Mouse (Mus musculus) kidney, embryonic 16.5 days (tissue): Measurements from ENCODE around the gene Acbd4. TPM values are rescaled to one million over a fixed set of nuclear protein-coding genes. Genes with fewer than 3 reads are reported as not detected.

ENCODE experiments used
- ATAC-seq: fragments of 200-750 bp; cut with Nextera tagmentation; 2 replicates; pipeline ENCODE4 v1.8.0; 2017; ENCODE audit warnings: moderate TSS enrichment; ENCODE audit not compliant: low FRiP score, low TSS enrichment
- H3K27ac ChIP-seq: fragments of 300-500 bp; sonication (generic); 2 replicates; pipeline ENCODE4 v1.5.1; 2014; ENCODE audit warnings: low read length
- H3K27me3 ChIP-seq: fragments of 300-500 bp; sonication (generic); 2 replicates; pipeline ENCODE4 v1.6.1; 2014; ENCODE audit warnings: low read length, control low read depth, mixed read lengths; ENCODE audit not compliant: insufficient read depth
- H3K36me3 ChIP-seq: fragments of 300-500 bp; sonication (generic); 2 replicates; pipeline ENCODE4 v1.6.1; 2014; ENCODE audit warnings: low read length, control low read depth, mixed read lengths; ENCODE audit not compliant: insufficient read depth
- H3K4me1 ChIP-seq: fragments of 300-500 bp; sonication (generic); 2 replicates; pipeline ENCODE4 v1.6.1; 2014; ENCODE audit warnings: low read length, control low read depth, mixed read lengths; ENCODE audit not compliant: insufficient read depth
- H3K4me2 ChIP-seq: fragments of 300-500 bp; sonication (generic); replicated peaks from 2 replicates; pipeline ENCODE4 v1.6.1; 2014; ENCODE audit warnings: low read depth, low read length
- H3K4me3 ChIP-seq: fragments of 300-500 bp; sonication (generic); 2 replicates; pipeline ENCODE4 v1.5.1; 2014; ENCODE audit warnings: mild to moderate bottlenecking, low read length
- H3K9ac ChIP-seq: fragments of 300-500 bp; sonication (generic); replicated peaks from 2 replicates; pipeline ENCODE4 v1.6.1; 2014; ENCODE audit warnings: low read length
- H3K9me3 ChIP-seq: fragments of 300-500 bp; sonication (generic); 2 replicates; pipeline ENCODE4 v1.6.1; 2016; ENCODE audit warnings: low read length, control low read depth
- WGBS: fragments of 180-500 bp; shearing (Covaris S2); extraction: QIAGEN DNeasy Blood & Tissue Kit; methylation state at CpG from one replicate; pipeline ENCODE4 v1.1.7; 2014; 5-methylcytosine and 5-hydroxymethylcytosine counted together
- polyA plus RNA-seq: library from polyadenylated mRNA; unstranded; fragments of >200 nt; fragmentation: Nextera tagmentation; extraction: Ambion mirVana; gene quantifications from 2 replicates; pipeline ENCODE4 v1.2.1, GENCODE M21; 2015

Acbd4 gene
- polyA plus RNA-seq, 1 experiment from 2014 or later, result 28.7 TPM

- no peak overlapping the region for H3K4me3 ChIP-seq
- no peaks in the 10 kb centered on the region for H3K9me3 ChIP-seq
- WGBS, result 24% methylated on average over 12 of the region's 12 CpGs
- peaks cover 69% of the 10 kb centered on the region for H3K4me1 ChIP-seq
- H3K27me3 ChIP-seq, result no peaks in the 10 kb centered on the region; the same call in 1 of the 2 replicates
- H3K27ac ChIP-seq, result peak overlapping the region; percentile 25; the same call in 1 of the 2 replicates
- H3K36me3 ChIP-seq, result no peaks in the 10 kb centered on the region
- H3K4me2 ChIP-seq, result no peak overlapping the region
- no peak overlapping the region for H3K9ac ChIP-seq
- no peak for ATAC-seq
Observed at GRCm38 (mm10) chr11:103099352-103099940, 2.0 kb upstream of the Acbd4 start.

DNA sequence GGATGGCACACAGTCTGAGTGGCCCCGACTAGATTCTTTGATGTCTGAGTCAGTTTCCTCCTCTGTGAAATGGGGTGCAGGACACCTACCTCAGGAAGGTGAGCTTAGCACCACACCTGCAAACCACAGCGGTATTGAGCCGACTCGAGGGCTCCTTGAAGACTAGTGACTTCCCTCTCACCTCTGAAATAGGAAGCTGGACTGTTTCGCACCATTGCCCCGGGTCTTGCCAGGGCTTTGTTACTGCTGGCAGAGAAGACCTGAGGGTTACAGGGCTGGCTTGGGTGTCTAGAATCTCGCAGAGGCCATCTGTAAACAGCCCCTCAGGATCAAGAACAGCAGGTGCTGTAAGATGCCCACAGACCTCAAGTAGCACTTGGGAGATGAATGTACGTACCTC, 1.1 kb upstream of the Acbd4 start:
- H3K4me1 ChIP-seq, result peaks cover 62% of the 10 kb centered on the region
- no peak for ATAC-seq
- peak overlapping the region; percentile 66 for H3K4me3 ChIP-seq
- H3K27me3 ChIP-seq, result no peaks in the 10 kb centered on the region; the same call in 1 of the 2 replicates
- 0 out of 2 replicates have a peak overlapping the region, but pooled peaks have one; percentile 29 for H3K9ac ChIP-seq
- H3K27ac ChIP-seq, result no peak overlapping the region
- peak overlapping the region; percentile 92 for H3K4me2 ChIP-seq
- whole genome bisulfite sequencing, result 44% methylated on average over 8 of the region's 8 CpGs
- no peaks in the 10 kb centered on the region for H3K36me3 ChIP-seq
- no peaks in the 10 kb centered on the region for H3K9me3 ChIP-seq

DNA sequence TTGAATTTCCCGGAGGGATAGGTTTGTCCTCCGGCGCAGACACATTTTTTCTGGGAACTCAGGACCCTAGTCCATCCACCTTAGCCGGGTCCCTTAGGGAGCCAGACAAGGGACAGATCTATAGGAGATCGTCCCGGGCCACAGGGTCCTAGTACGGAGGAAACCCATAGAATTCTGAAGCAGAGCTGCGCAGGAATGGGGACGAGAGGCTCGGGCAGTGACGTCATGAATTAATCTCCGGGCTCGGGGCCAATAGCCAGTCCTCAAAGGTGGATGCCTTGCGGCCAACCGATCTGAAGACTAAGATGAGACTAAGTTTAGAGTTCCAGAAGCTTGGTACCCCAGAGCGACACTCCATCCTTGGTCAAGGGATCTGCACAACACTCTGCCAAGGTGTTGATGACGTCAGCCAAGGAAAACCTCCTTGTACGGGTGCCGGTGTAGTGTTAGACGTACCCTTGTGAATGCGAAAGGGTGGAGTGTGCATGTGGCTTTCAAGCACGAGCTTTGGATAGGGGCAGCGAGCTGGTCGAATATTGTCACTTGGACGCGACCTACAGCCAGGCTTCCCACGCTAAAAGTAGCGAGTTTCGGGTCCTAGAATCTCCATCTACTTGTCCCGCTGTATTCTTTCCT, 502 bp downstream of the Acbd4 start:
- H3K27ac ChIP-seq, result no peak overlapping the region
- H3K27me3 ChIP-seq, result no peaks in the 10 kb centered on the region; the same call in 1 of the 2 replicates
- peak overlapping the region; percentile 66 for H3K4me3 ChIP-seq
- 4% methylated on average over 30 of the region's 30 CpGs for WGBS
- H3K36me3 ChIP-seq, result no peaks in the 10 kb centered on the region
- peak overlapping the region; percentile 92 for H3K4me2 ChIP-seq
- ATAC-seq, result 0 out of 2 replicates have a peak, but pooled peaks have one; percentile 8
- peaks cover 59% of the 10 kb centered on the region for H3K4me1 ChIP-seq
- H3K9ac ChIP-seq, result peak overlapping the region; percentile 75
- no peaks in the 10 kb centered on the region for H3K9me3 ChIP-seq

DNA sequence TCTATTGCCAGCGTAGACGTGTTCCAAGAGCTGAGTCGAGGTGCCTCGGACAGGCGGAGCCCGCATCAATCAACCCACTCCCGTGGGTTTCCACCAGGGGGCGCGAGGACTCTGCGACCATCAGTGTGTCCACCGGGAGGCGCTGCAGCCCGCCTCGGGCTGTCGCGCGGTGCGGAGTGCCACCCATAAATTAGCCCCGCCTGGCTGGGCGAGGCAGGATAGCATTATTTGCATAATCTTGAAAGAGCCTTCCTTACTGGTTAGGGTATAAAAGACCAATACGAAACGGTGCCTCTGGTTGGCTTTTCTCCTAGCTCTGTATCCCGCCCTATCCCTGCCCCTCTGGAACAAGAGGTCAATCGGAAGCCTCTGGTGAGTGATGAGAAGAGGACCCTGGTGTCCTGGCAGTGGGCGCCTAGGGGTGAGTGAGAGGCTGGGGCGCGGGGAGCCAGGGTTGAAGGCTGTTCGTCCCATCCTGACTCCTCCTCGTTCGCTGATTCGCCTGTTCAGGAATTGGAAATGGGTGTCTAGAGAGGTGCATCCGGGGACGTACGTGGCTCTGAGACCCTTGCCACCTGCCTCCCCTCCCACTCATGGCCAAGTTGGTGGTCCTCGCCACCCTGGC, 1.4 kb downstream of the Acbd4 start:
- Histone ChIP-seq H3K9me3 (no peaks in the 10 kb centered on the region), H3K9ac (peak overlapping the region; percentile 67), H3K36me3 (no peaks in the 10 kb centered on the region), H3K4me2 (peak overlapping the region; percentile 92), H3K27me3 (no peaks in the 10 kb centered on the region; the same call in 1 of the 2 replicates), H3K4me1 (peaks cover 51% of the 10 kb centered on the region), H3K27ac (peak overlapping the region; percentile 36; the same call in 1 of the 2 replicates), H3K4me3 (peak overlapping the region; percentile 66)
- under 1% methylated on average over 35 of the region's 35 CpGs for WGBS
- peak; percentile 89 for ATAC-seq

DNA sequence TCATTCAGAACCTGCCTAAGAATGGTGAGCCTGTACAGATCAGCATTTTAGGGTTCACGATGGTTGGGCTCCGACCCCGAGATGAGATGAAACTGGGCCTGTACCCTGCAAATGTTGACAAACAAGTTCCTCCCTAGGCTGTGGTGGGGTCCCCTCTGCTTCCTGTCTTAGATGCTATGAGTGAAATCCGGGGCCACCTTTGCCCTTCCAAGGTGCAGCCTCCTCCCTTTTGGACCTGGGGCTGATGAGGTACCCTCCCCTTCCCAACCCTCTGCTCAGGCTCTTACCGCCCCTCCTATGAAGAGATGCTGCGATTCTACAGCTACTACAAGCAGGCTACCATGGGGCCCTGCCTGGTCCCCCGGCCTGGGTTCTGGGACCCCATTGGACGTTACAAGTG, 2.1 kb downstream of the Acbd4 start:
- Histone ChIP-seq H3K4me3 (peak overlapping the region; percentile 66), H3K9me3 (no peaks in the 10 kb centered on the region), H3K9ac (peak overlapping the region; percentile 67), H3K36me3 (no peaks in the 10 kb centered on the region), H3K4me1 (peaks cover 43% of the 10 kb centered on the region), H3K27ac (no peak overlapping the region), H3K27me3 (no peaks in the 10 kb centered on the region; the same call in 1 of the 2 replicates), H3K4me2 (peak overlapping the region; percentile 92)
- 62% methylated on average over 8 of the region's 8 CpGs for WGBS
- ATAC-seq, result no peak

- Histone ChIP-seq H3K9ac (no peak overlapping the region), H3K27me3 (no peaks in the 10 kb centered on the region; the same call in 1 of the 2 replicates), H3K9me3 (no peaks in the 10 kb centered on the region), H3K36me3 (no peaks in the 10 kb centered on the region), H3K4me1 (peaks cover 37% of the 10 kb centered on the region), H3K27ac (no peak overlapping the region), H3K4me2 (peak overlapping the region; percentile 11; the same call in 1 of the 2 replicates), H3K4me3 (no peak overlapping the region)
- ATAC-seq, result no peak
- WGBS, result 76% methylated on average over 7 of the region's 7 CpGs
Observed at GRCm38 (mm10) chr11:103104469-103104868, 3.0 kb downstream of the Acbd4 start.

GRCm38 (mm10) chr11:103105180-103105725, 3.8 kb downstream of the Acbd4 start:
- 43% methylated on average over 13 of the region's 14 CpGs for WGBS

GRCm38 (mm10) chr11:103105810-103106209, 4.3 kb downstream of the Acbd4 start:
- Histone ChIP-seq H3K4me3 (no peak overlapping the region), H3K9ac (no peak overlapping the region), H3K4me2 (no peak overlapping the region), H3K4me1 (peaks cover 23% of the 10 kb centered on the region), H3K27me3 (no peaks in the 10 kb centered on the region), H3K27ac (peak overlapping the region; percentile 52), H3K36me3 (no peaks in the 10 kb centered on the region), H3K9me3 (no peaks in the 10 kb centered on the region)
- no peak for ATAC-seq
- 69% methylated on average over 6 of the region's 6 CpGs for WGBS

More at GRCm38 (mm10) chr11:103105180-103105725, 3.8 kb downstream of the Acbd4 start:
- H3K27ac ChIP-seq, result peak overlapping the region; percentile 52
- no peak overlapping the region for H3K4me3 ChIP-seq
- no peaks in the 10 kb centered on the region for H3K36me3 ChIP-seq
- no peaks in the 10 kb centered on the region for H3K9me3 ChIP-seq
- 0 out of 2 replicates have a peak overlapping the region, but pooled peaks have one; percentile 19 for H3K9ac ChIP-seq
- no peak for ATAC-seq
- H3K4me1 ChIP-seq, result peaks cover 29% of the 10 kb centered on the region
- no peaks in the 10 kb centered on the region; the same call in 1 of the 2 replicates for H3K27me3 ChIP-seq
- H3K4me2 ChIP-seq, result no peak overlapping the region

- no peak overlapping the region for H3K9ac ChIP-seq
- ATAC-seq, result no peak
- H3K4me2 ChIP-seq, result no peak overlapping the region
- H3K27me3 ChIP-seq, result no peaks in the 10 kb centered on the region
- no peaks in the 10 kb centered on the region for H3K9me3 ChIP-seq
- no peak overlapping the region for H3K27ac ChIP-seq
- 71% methylated on average over 4 of the region's 4 CpGs for WGBS
- no peak overlapping the region for H3K4me3 ChIP-seq
- peaks cover 26% of the 10 kb centered on the region for H3K4me1 ChIP-seq
- no peaks in the 10 kb centered on the region for H3K36me3 ChIP-seq
Observed at GRCm38 (mm10) chr11:103106386-103106785, 4.9 kb downstream of the Acbd4 start.
